Mouse (Mus musculus) cerebellum, adult 2 months (tissue): Measurements from ENCODE around the gene Ralgapa1. TPM values are rescaled to one million over a fixed set of nuclear protein-coding genes. Genes with fewer than 3 reads are reported as not detected.
A peak's percentile ranks its signal among the peaks of the same experiment; 100 is the strongest.
"Not testable (repeated sequence)": the region's sequence is repeated elsewhere in the genome, so short reads cannot be mapped to it uniquely, and the experiment has no call there.

Source experiments
- DNase-seq, 2 experiments: peaks; one replicate each; pipeline ENCODE4 v3.0.0; 2021
- H3K27ac ChIP-seq: fragments of 200-500 bp; 2 replicates; pipeline ENCODE4 v1.5.1; 2012; ENCODE audit warnings: low read length, control low read depth, inconsistent platforms; ENCODE audit not compliant: insufficient read depth
- H3K27me3 ChIP-seq: fragments of 200-500 bp; 2 replicates; pipeline ENCODE4 v1.6.1; 2012; ENCODE audit warnings: inconsistent platforms, mild to moderate bottlenecking, low read length, moderate library complexity; ENCODE audit not compliant: control insufficient read depth, insufficient read depth
- H3K4me1 ChIP-seq: fragments of 200-500 bp; 2 replicates; pipeline ENCODE4 v1.6.1; 2011; ENCODE audit warnings: low read length; ENCODE audit not compliant: control insufficient read depth, insufficient read depth
- H3K4me3 ChIP-seq: fragments of 200-500 bp; replicated peaks from 2 replicates; pipeline ENCODE3; 2011; ENCODE audit warnings: mild to moderate bottlenecking, low read depth, low read length, control low read depth; ENCODE audit not compliant: insufficient read depth
- CTCF ChIP-seq: fragments of 200-500 bp; IDR thresholded peaks from 2 replicates; pipeline ENCODE4 v1.5.1; 2011; ENCODE audit warnings: low read depth, mild to moderate bottlenecking, control low read depth, low read length, moderate library complexity, borderline replicate concordance; ENCODE audit not compliant: insufficient read depth
- POLR2A ChIP-seq: fragments of 200-500 bp; IDR thresholded peaks from 2 replicates; pipeline ENCODE4 v1.6.1; 2011; ENCODE audit warnings: low read length, control low read depth, borderline replicate concordance; ENCODE audit not compliant: insufficient read depth
- WGBS: fragments of 180-500 bp; shearing (Covaris S2); methylation state at CpG from one replicate; pipeline ENCODE4 v1.1.7; 2018; 5-methylcytosine and 5-hydroxymethylcytosine counted together
- polyA plus RNA-seq: library from polyadenylated mRNA; depleted of rRNA; stranded (reverse); fragments of >200 nt; gene quantifications from 2 replicates; pipeline ENCODE4 v1.2.3, GENCODE M21; 2012

Ralgapa1 gene
- polyA plus RNA-seq, 1 experiment = 56.6 TPM

DNA sequence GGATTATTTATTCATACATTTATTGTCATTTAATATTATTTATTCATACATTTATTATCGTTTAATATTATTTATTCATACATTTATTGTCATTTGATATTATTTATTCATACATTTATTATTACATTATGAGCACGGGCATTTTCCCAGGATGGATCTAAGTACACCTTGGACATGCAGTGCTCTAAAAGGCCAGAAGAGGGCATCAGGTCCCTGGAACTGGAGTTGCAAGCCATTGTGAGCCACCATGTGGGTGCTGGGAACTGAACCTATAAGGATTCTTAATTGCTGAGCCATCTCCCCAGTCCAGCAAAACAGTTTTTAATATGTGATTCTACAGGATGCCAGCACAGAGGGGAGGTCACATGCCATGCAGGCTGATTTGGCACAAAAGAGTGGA lies 4.6 kb upstream of the Ralgapa1 start:
- TF ChIP-seq CTCF = no peak
- TF ChIP-seq POLR2A = no peak
- H3K27ac ChIP-seq = no peak overlapping the region
- DNase-seq = no peak
- H3K27me3 ChIP-seq = no peaks in the 10 kb centered on the region
- H3K4me1 ChIP-seq = no peaks in the 10 kb centered on the region
- 77% methylated on average over 2 of the region's 2 CpGs for WGBS
- no peak overlapping the region for H3K4me3 ChIP-seq

DNA sequence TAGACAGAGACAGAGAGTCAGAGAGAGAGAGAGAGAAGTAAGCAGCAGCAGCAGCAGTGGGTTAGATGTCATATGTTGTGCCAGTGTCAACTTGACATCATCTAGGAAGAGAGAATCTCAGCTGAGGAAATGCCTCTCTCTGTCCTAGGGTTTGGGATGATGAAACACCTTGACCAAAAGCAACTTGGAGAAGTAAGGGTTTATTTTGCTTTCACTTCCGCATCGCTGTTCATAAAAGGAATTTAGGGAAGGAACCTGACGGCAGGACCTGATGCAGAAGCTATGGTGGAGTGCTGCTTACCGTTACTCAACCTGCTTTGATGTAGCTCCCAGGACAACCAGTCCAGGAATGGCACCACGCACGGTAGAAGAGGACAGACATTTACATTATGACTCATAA lies 3.1 kb upstream of the Ralgapa1 start:
- no peaks in the 10 kb centered on the region for H3K27me3 ChIP-seq
- TF ChIP-seq POLR2A (no peak), CTCF (no peak)
- WGBS = 81% methylated on average over 6 of the region's 6 CpGs

DNA sequence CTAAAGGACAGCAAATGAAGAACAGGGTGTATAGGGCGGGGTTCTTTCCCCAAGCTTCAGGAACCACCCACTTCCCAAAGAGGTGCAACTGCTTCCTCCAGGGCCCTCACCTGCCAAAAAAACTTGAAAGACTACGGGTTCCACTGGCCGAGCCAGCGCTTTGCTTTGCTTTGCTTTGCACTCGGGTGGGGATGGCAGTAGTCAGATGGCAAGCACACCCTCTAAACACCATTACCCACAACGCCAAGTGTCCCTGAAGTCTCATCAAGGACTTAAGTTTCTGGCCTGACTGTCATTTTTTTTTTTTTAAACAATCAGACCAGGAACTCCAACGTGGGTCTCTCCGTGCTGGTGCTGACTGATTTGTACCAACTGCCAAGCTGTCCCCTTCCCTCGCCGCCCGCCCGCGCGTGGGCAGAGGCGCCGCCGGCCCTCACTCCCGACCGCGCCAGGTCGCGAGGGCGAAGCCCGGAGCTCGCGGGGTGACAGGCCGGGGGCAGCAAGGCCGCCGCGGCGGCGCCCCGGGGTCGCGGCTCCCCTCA lies 777 bp downstream of the Ralgapa1 start:
- no peak for TF ChIP-seq CTCF
- 0 out of 2 replicates have a peak, but pooled peaks have one; percentile 13 for TF ChIP-seq POLR2A
- peak in 1 of 2 experiments; percentile 60 for DNase-seq
- under 1% methylated on average over 35 of the region's 35 CpGs for WGBS
- peaks cover 2% of the 10 kb centered on the region for H3K4me1 ChIP-seq
- peak overlapping the region; percentile 69 for H3K4me3 ChIP-seq
- no peaks in the 10 kb centered on the region for H3K27me3 ChIP-seq
- H3K27ac ChIP-seq = peak overlapping the region; percentile 67

More for the DNA sequence above, 3.1 kb upstream of the Ralgapa1 start:
- DNase-seq = no peak
- Histone ChIP-seq H3K27ac (no peak overlapping the region), H3K4me3 (no peak overlapping the region), H3K4me1 (peaks cover 2% of the 10 kb centered on the region; the same call in 1 of the 2 replicates)

DNA sequence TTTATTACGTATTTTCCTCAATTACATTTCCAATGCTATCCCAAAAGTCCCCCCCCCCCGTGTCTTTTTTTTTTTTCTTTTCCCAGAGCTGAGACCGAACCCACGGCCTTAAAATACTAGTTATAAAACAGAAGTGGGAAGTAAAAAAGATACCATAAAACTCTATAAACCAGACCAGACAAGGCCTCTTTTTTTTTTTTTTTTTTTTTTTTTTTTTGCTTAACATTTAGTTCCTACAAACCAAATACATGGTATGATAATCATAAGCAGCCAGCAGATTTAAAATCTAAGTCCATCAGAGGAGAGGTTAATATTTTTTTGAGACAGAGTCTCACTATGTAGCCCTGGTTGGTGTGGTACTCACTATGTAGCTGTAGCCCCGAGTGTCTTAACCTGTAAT lies 4.5 kb downstream of the Ralgapa1 start:
- 80% methylated on average over 5 of the region's 5 CpGs for WGBS
- Histone ChIP-seq H3K27ac (no peak overlapping the region), H3K4me1 (peaks cover 6% of the 10 kb centered on the region), H3K27me3 (no peaks in the 10 kb centered on the region), H3K4me3 (no peak overlapping the region)
- DNase-seq = no peak
- TF ChIP-seq CTCF (no peak), POLR2A (no peak)

DNA sequence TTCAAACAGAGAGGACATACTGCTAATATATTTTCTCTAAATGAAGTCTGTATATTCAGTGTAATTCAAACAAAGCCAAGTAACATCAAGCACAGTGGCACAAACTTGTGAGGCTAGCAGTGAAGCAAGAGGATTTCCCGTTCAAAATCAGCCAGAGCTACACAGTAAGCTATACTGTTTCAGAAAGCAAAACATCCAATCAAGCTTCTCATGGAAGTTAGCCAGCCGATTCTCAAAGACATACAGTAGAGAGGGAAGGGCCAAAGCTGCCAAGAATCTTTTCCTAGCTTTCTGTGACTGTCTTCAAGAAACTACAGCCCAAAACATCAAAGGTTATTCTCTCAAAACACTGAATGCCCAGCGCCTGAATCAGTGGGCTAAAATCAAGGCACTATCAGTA lies 15.9 kb downstream of the Ralgapa1 start:
- Histone ChIP-seq H3K4me3 (no peak overlapping the region), H3K27ac (no peak overlapping the region), H3K4me1 (peaks cover 2% of the 10 kb centered on the region; the same call in 1 of the 2 replicates), H3K27me3 (no peaks in the 10 kb centered on the region)
- 19% methylated on average over 3 of the region's 3 CpGs for WGBS
- TF ChIP-seq CTCF = no peak
- no peak for TF ChIP-seq POLR2A
- DNase-seq = peak in 1 of 2 experiments; percentile 15

DNA sequence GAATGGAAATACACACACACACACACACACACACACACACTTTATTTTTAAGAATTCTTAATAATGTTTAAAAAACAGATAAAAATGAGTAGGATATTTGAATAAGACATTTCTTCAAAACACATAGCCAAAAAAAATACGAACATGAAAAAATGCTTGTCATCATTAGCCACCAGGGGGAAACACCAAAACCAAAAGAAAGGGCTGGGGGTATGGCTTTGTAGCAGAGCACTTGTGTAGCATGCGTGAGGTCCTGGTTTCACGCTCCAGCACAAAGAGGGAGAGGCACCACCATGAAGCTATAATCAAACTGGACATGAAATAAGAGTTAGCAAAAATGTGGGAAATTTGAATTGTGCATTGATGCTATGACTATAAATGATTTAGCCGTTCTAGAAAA lies 19.8 kb downstream of the Ralgapa1 start:
- TF ChIP-seq POLR2A = no peak
- TF ChIP-seq CTCF = no peak
- H3K27ac ChIP-seq = no peak overlapping the region
- 84% methylated on average over 4 of the region's 4 CpGs for WGBS

DNA sequence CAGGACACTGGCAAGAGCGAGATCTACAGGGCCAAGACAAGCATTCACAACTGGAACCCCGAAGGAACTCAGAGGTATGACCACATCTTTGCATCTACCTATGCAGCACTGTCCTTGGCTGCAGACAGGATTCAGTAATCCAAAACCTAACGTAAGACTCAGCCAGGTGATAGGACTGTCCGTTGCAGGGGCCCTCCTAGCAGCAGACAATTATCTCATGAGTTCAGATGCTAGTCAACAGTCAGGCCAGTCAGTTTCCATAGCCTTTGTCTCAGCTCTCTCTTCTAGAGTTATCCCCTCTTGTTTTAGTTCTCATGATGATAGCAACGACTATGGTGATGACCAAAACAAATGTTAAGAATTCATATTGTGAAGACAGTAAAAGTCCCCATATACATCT lies 20.8 kb downstream of the Ralgapa1 start:
- TF ChIP-seq POLR2A (no peak), CTCF (no peak)
- no peak for DNase-seq
- H3K27ac ChIP-seq = no peak overlapping the region
- H3K4me1 ChIP-seq = no peaks in the 10 kb centered on the region
- 74% methylated on average over 5 of the region's 5 CpGs for WGBS
- no peak overlapping the region for H3K4me3 ChIP-seq
- no peaks in the 10 kb centered on the region for H3K27me3 ChIP-seq

More for the DNA sequence above, 19.8 kb downstream of the Ralgapa1 start:
- Histone ChIP-seq H3K4me3 (no peak overlapping the region), H3K4me1 (no peaks in the 10 kb centered on the region), H3K27me3 (no peaks in the 10 kb centered on the region)
- no peak for DNase-seq

DNA sequence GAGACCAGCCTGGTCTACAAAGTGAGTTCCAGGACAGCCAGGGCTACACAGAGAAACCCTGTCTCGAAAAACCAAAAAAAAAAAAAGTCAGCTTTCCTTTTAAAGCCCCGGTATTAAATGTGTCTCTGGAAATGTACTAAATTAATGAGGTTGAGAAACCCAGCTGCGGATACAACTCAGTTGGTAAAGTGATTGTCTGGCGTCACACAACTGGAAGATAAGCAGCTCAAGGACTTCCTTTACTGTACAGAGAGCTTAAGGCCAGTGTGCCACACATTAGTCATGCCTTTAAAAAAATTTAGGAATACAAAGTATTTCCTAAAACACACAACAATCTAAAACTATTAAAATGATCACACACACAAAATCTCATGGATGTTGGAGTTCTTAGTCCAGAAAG lies 22.2 kb downstream of the Ralgapa1 start:
- Histone ChIP-seq H3K27ac (no peak overlapping the region), H3K4me3 (no peak overlapping the region), H3K4me1 (no peaks in the 10 kb centered on the region), H3K27me3 (no peaks in the 10 kb centered on the region)
- DNase-seq = no peak
- TF ChIP-seq POLR2A (no peak), CTCF (no peak)
- WGBS = 93% methylated on average over 4 of the region's 4 CpGs

DNA sequence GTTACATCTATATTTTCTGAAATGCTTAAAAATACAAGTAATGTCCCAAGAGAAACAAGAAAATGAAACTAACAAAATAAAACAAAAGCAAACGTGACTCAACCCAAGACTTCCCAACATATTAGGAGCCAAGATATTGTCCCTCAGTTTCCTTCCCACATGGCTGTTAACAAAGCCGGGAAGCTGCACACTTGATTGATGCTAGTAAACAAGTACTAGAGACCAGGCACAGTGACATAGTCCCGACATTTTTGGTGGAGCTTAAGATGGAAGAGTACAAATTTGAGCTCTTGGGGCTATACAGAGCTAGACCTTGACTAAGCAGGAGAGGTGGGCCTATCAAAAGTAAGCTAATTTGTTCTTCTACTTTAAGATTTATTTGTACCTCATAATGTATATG lies 23.9 kb downstream of the Ralgapa1 start:
- TF ChIP-seq CTCF (no peak), POLR2A (no peak)
- Histone ChIP-seq H3K27ac (no peak overlapping the region), H3K4me3 (no peak overlapping the region), H3K27me3 (no peaks in the 10 kb centered on the region), H3K4me1 (no peaks in the 10 kb centered on the region)
- DNase-seq = no peak
- WGBS = 86% methylated on average over 3 of the region's 3 CpGs

DNA sequence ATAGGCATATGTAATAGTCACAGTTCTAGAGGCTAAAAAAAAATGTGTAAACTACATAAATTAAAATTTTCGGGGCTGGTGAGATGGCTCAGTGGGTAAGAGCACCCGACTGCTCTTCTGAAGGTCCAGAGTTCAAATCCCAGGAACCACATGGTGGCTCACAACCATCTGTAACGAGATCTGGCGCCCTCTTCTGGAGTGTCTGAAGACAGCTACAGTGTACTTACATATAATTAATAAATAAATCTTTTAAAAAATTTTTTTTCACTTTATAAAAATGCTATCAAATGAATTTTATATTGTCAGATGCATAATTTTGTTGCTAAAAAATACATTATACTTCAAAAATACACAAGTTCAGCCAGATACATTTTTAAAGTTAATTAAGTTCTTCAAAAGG lies 26.5 kb downstream of the Ralgapa1 start:
- 87% methylated on average over 4 of the region's 4 CpGs for WGBS

More for the DNA sequence above, 26.5 kb downstream of the Ralgapa1 start:
- H3K4me1 ChIP-seq, H3K27me3 ChIP-seq, DNase-seq, H3K27ac ChIP-seq, H3K4me3 ChIP-seq: not testable (repeated sequence)
